7 mouse cellular contexts compared by ENCODE assay signal in genomic region chr8:120293421-120294357, GRCm38 (mm10).
A peak's percentile ranks its signal among the peaks of the same experiment; 100 is the strongest.
DNase-seq lines count a peak whose midpoint lies in the region; ATAC-seq and TF ChIP-seq lines count a peak whose summit lies in the region.

No protein-coding gene starts in this region.

- peak overlapping the region; percentile 12; the same call in 1 of the 2 replicates for H3K27ac ChIP-seq in MEL (ENCODE audit: control insufficient read depth, low read depth, low read length)
- peak overlapping the region; percentile 89 for H3K27ac ChIP-seq in midbrain, embryonic 10.5 days (replicated peaks)

- DNase-seq in 416B (ENCODE audit: low read depth) = peak; percentile 56
- DNase-seq in MEL (ENCODE audit: low read depth, low spot score) = peak; percentile 69
- DNase-seq in midbrain, embryonic 10.5 days (ENCODE audit: low spot score) = no peak
- DNase-seq in ovary, postnatal 10 days (ENCODE audit: low spot score) = no peak
- DNase-seq in cerebellum, adult 11 months = no peak
- no peak for DNase-seq in adrenal gland, postnatal 4 days (ENCODE audit: low spot score in 2 of 2)

- H3K36me3 ChIP-seq in MEL (ENCODE audit: control insufficient read depth in 1 of 2, insufficient read depth in 2 of 2, low read length in 2 of 2) = peaks cover 0 to 5% of the 10 kb centered on the region in 2 experiments; a peak in 2 of 4 replicates
- H3K36me3 ChIP-seq in midbrain, embryonic 10.5 days = no peaks in the 10 kb centered on the region

- H3K4me1 ChIP-seq in MEL (ENCODE audit: control insufficient read depth in 1 of 2, insufficient read depth in 2 of 2, low read length in 2 of 2) = peaks cover 4 to 17% of the 10 kb centered on the region in 2 experiments; a peak in 3 of 4 replicates
- H3K4me1 ChIP-seq in midbrain, embryonic 10.5 days = peaks cover 100% of the 10 kb centered on the region

- no peaks in the 10 kb centered on the region for H3K79me2 ChIP-seq in MEL (ENCODE audit: control insufficient read depth, insufficient read depth, low read length, poor library complexity)

- no peak for TF ChIP-seq POLR2A in MEL (IDR thresholded peaks at IDR 0.05; ENCODE audit: control insufficient read depth in 1 of 2, insufficient read depth in 1 of 2, low read depth in 1 of 2, low read length in 2 of 2, poor library complexity in 1 of 2)

- ATAC-seq in hematopoietic stem cell, adult 5-6 weeks (replicated peaks in 1 of 2; ENCODE audit: insufficient read depth in 1 of 2, low FRiP score in 2 of 2, low TSS enrichment in 1 of 2, low read depth in 1 of 2, poor library complexity in 2 of 2, severe bottlenecking in 2 of 2) = peak; percentile 51 to 61

- TF ChIP-seq RAD21 in MEL (IDR thresholded peaks at IDR 0.05; ENCODE audit: low read depth, low read length) = no peak

- TF ChIP-seq EP300 in MEL (IDR thresholded peaks at IDR 0.05; ENCODE audit: low read depth in 1 of 2, low read length in 2 of 2) = peak; percentile 42 to 64; a peak in 3 of 4 replicates

- H3K9ac ChIP-seq in MEL (ENCODE audit: control insufficient read depth, low read depth, low read length, poor library complexity, severe bottlenecking) = peak overlapping the region; percentile 32

- no peak for TF ChIP-seq CTCF in MEL (IDR thresholded peaks at IDR 0.05 in 2 of 3, conservative IDR thresholded peaks at IDR 0.05 in 1 of 3; ENCODE audit: control insufficient read depth in 1 of 3, insufficient read depth in 1 of 3, low read depth in 2 of 3, low read length in 3 of 3, poor library complexity in 1 of 3, severe bottlenecking in 1 of 3)

- WGBS in midbrain, embryonic 10.5 days = 28% methylated on average over 18 of the region's 18 CpGs

- no peaks in the 10 kb centered on the region for H3K27me3 ChIP-seq in MEL (ENCODE audit: control insufficient read depth in 1 of 2, insufficient read depth in 2 of 2, low read length in 2 of 2)
- H3K27me3 ChIP-seq in midbrain, embryonic 10.5 days (ENCODE audit: low read depth, poor library complexity, severe bottlenecking) = peaks cover 32% of the 10 kb centered on the region

- no peak overlapping the region for H3K4me3 ChIP-seq in MEL (ENCODE audit: control insufficient read depth in 1 of 2, insufficient read depth in 1 of 2, low read depth in 2 of 2, low read length in 2 of 2)
- H3K4me3 ChIP-seq in midbrain, embryonic 10.5 days = peak overlapping the region; percentile 12; the same call in 1 of the 2 replicates

- no peaks in the 10 kb centered on the region for H3K9me3 ChIP-seq in MEL (replicated peaks; ENCODE audit: insufficient read depth, low read length)
- H3K9me3 ChIP-seq in midbrain, embryonic 10.5 days (replicated peaks) = no peaks in the 10 kb centered on the region

TF ChIP-seq in MEL, 35 proteins besides CTCF, POLR2A, EP300 and RAD21:
- TF ChIP-seq TCF12 (IDR thresholded peaks at IDR 0.05; ENCODE audit: low read depth, low read length) = peak; percentile 72
- no peak for TF ChIP-seq USF2 (IDR thresholded peaks at IDR 0.05; ENCODE audit: borderline replicate concordance in 1 of 2, insufficient read depth in 1 of 2, low read depth in 1 of 2, low read length in 2 of 2)
- TF ChIP-seq BHLHE40 (IDR thresholded peaks at IDR 0.05; ENCODE audit: borderline replicate concordance, low read depth, low read length) = no peak
- peak; percentile 75; the same call in 1 of the 2 replicates for TF ChIP-seq MAZ (IDR thresholded peaks at IDR 0.05; ENCODE audit: low read depth, low read length)
- no peak for TF ChIP-seq CHD1 (IDR thresholded peaks at IDR 0.05; ENCODE audit: low read depth, low read length)
- no peak for TF ChIP-seq MYB (IDR thresholded peaks at IDR 0.05; ENCODE audit: low read depth, low read length)
- TF ChIP-seq MAFK (IDR thresholded peaks at IDR 0.05; ENCODE audit: borderline replicate concordance, low read depth, low read length) = no peak
- peak; percentile 56 for TF ChIP-seq GATA1 (IDR thresholded peaks at IDR 0.05; ENCODE audit: low read depth, low read length)
- TF ChIP-seq ZNF384 (IDR thresholded peaks at IDR 0.05; ENCODE audit: low read depth, low read length) = no peak
- TF ChIP-seq ETS1 (IDR thresholded peaks at IDR 0.05; ENCODE audit: low read depth, low read length) = peak; percentile 42; the same call in 1 of the 2 replicates
- TF ChIP-seq ZKSCAN1 (IDR thresholded peaks at IDR 0.05; ENCODE audit: low read depth, low read length) = no peak
- no peak for TF ChIP-seq HCFC1 (IDR thresholded peaks at IDR 0.05; ENCODE audit: low read depth, low read length)
- no peak for TF ChIP-seq UBTF (IDR thresholded peaks at IDR 0.05; ENCODE audit: borderline replicate concordance, insufficient read depth, low read depth, low read length)
- TF ChIP-seq SIN3A (IDR thresholded peaks at IDR 0.05; ENCODE audit: low read length) = no peak
- peak; percentile 77 for TF ChIP-seq TAL1 (IDR thresholded peaks at IDR 0.05; ENCODE audit: low read length)
- no peak for TF ChIP-seq ZMIZ1 (IDR thresholded peaks at IDR 0.05; ENCODE audit: low read depth, low read length)
- no peak for TF ChIP-seq SMC3 (IDR thresholded peaks at IDR 0.05; ENCODE audit: low read depth, low read length)
- TF ChIP-seq RCOR1 (IDR thresholded peaks at IDR 0.05; ENCODE audit: low read depth, low read length) = 0 out of 2 replicates have a peak, but pooled peaks have one; percentile 18
- TF ChIP-seq ZC3H11A (IDR thresholded peaks at IDR 0.05; ENCODE audit: low read depth, low read length) = no peak
- TF ChIP-seq GABPA (IDR thresholded peaks at IDR 0.05; ENCODE audit: low read depth, low read length) = no peak
- no peak for TF ChIP-seq JUND (IDR thresholded peaks at IDR 0.05; ENCODE audit: low read depth, low read length)
- no peak for TF ChIP-seq NELFE (IDR thresholded peaks at IDR 0.05; ENCODE audit: low read depth, low read length)
- TF ChIP-seq E2F4 (IDR thresholded peaks at IDR 0.05; ENCODE audit: borderline replicate concordance, low read depth, low read length) = no peak
- TF ChIP-seq TBP (IDR thresholded peaks at IDR 0.05; ENCODE audit: low read depth, low read length) = no peak
- no peak for TF ChIP-seq NRF1 (IDR thresholded peaks at IDR 0.05; ENCODE audit: insufficient read depth, low read depth, low read length, poor library complexity, severe bottlenecking)
- TF ChIP-seq MXI1 (IDR thresholded peaks at IDR 0.05; ENCODE audit: low read depth, low read length) = 0 out of 2 replicates have a peak, but pooled peaks have one; percentile 26

Comparison
In these comparisons a context has a peak if more than half of its experiments do, and no peak if none do; other contexts are left out.
1. DNase-seq: peak in 416B (single experiment) and MEL (single experiment); none in midbrain, embryonic 10.5 days (single experiment), ovary, postnatal 10 days (single experiment), cerebellum, adult 11 months (single experiment) and adrenal gland, postnatal 4 days (0 of 2).